Mouse (Mus musculus): Measurements from ENCODE around the gene Ntng2. TPM values are rescaled to one million over a fixed set of nuclear protein-coding genes. Genes with fewer than 3 reads are reported as not detected.

The Ntng2 gene
- polyA plus RNA-seq, 1 experiment from 2014 or later = not detected

GRCm38 (mm10) chr2:29234002-29234401 lies 18.8 kb downstream of the Ntng2 start:
- Histone ChIP-seq H3K27me3 (replicated peaks) (peaks cover 26% of the 10 kb centered on the region; the same call in 1 of the 2 replicates), H3K4me3 (no peak overlapping the region), H3K27ac (no peak overlapping the region), H3K9me3 (replicated peaks) (no peaks in the 10 kb centered on the region), H3K9ac (no peak overlapping the region), H3K36me3 (no peaks in the 10 kb centered on the region), H3K4me1 (no peaks in the 10 kb centered on the region), H3K4me2 (no peak overlapping the region)
- no peak for ATAC-seq
- WGBS (ENCODE audit: insufficient replicate concordance) = 56% methylated on average over 4 of the region's 4 CpGs

GRCm38 (mm10) chr2:29230191-29230835 lies 22.5 kb downstream of the Ntng2 start:
- 51% methylated on average over 9 of the region's 9 CpGs for WGBS (ENCODE audit: insufficient replicate concordance)
- Histone ChIP-seq H3K36me3 (no peaks in the 10 kb centered on the region), H3K27me3 (replicated peaks) (0 out of 2 replicates have a peak, but pooled peaks cover 10% of the 10 kb centered on the region), H3K9me3 (replicated peaks) (no peaks in the 10 kb centered on the region), H3K4me2 (no peak overlapping the region), H3K27ac (no peak overlapping the region), H3K9ac (no peak overlapping the region), H3K4me3 (no peak overlapping the region), H3K4me1 (no peaks in the 10 kb centered on the region)
- ATAC-seq = no peak

- WGBS (ENCODE audit: insufficient replicate concordance) = 56% methylated on average over 4 of the region's 4 CpGs
- no peaks in the 10 kb centered on the region for H3K4me1 ChIP-seq
- no peaks in the 10 kb centered on the region for H3K9me3 ChIP-seq (replicated peaks)
- H3K27me3 ChIP-seq (replicated peaks) = 0 out of 2 replicates have a peak, but pooled peaks cover 10% of the 10 kb centered on the region
- no peak for ATAC-seq
- H3K27ac ChIP-seq = no peak overlapping the region
- H3K9ac ChIP-seq = no peak overlapping the region
- H3K4me3 ChIP-seq = no peak overlapping the region
- H3K4me2 ChIP-seq = no peak overlapping the region
- no peaks in the 10 kb centered on the region for H3K36me3 ChIP-seq
Measured at GRCm38 (mm10) chr2:29226671-29227070, 26.1 kb downstream of the Ntng2 start.

GRCm38 (mm10) chr2:29223591-29224262 lies 29.1 kb downstream of the Ntng2 start:
- 42% methylated on average over 7 of the region's 7 CpGs for WGBS (ENCODE audit: insufficient replicate concordance)
- H3K4me2 ChIP-seq = no peak overlapping the region
- no peak for ATAC-seq
- H3K4me3 ChIP-seq = no peak overlapping the region
- no peaks in the 10 kb centered on the region for H3K4me1 ChIP-seq
- no peak overlapping the region for H3K27ac ChIP-seq
- H3K9me3 ChIP-seq (replicated peaks) = no peaks in the 10 kb centered on the region
- 0 out of 2 replicates have a peak, but pooled peaks cover 4% of the 10 kb centered on the region for H3K27me3 ChIP-seq (replicated peaks)
- no peak overlapping the region for H3K9ac ChIP-seq
- no peaks in the 10 kb centered on the region for H3K36me3 ChIP-seq

- no peak overlapping the region for H3K9ac ChIP-seq
- H3K4me2 ChIP-seq = no peak overlapping the region
- WGBS (ENCODE audit: insufficient replicate concordance) = 2% methylated on average over 4 of the region's 4 CpGs
- no peaks in the 10 kb centered on the region for H3K9me3 ChIP-seq (replicated peaks)
- H3K27me3 ChIP-seq (replicated peaks) = 0 out of 2 replicates have a peak, but pooled peaks cover 9% of the 10 kb centered on the region
- H3K36me3 ChIP-seq = no peaks in the 10 kb centered on the region
- H3K4me1 ChIP-seq = no peaks in the 10 kb centered on the region
- no peak overlapping the region for H3K4me3 ChIP-seq
- no peak overlapping the region for H3K27ac ChIP-seq
- no peak for ATAC-seq
Measured at GRCm38 (mm10) chr2:29222302-29222701, 30.5 kb downstream of the Ntng2 start.

GRCm38 (mm10) chr2:29218831-29219230 lies 34.0 kb downstream of the Ntng2 start:
- H3K4me3 ChIP-seq = no peak overlapping the region
- 0 out of 2 replicates have a peak, but pooled peaks cover 5% of the 10 kb centered on the region for H3K27me3 ChIP-seq (replicated peaks)
- 75% methylated on average over 5 of the region's 5 CpGs for WGBS (ENCODE audit: insufficient replicate concordance)
- H3K36me3 ChIP-seq = no peaks in the 10 kb centered on the region
- no peak overlapping the region for H3K9ac ChIP-seq
- ATAC-seq = no peak
- H3K4me2 ChIP-seq = no peak overlapping the region
- no peaks in the 10 kb centered on the region for H3K4me1 ChIP-seq
- H3K9me3 ChIP-seq (replicated peaks) = no peaks in the 10 kb centered on the region
- H3K27ac ChIP-seq = no peak overlapping the region

GRCm38 (mm10) chr2:29217897-29218296 lies 34.9 kb downstream of the Ntng2 start:
- Histone ChIP-seq H3K4me1 (no peaks in the 10 kb centered on the region), H3K9me3 (replicated peaks) (no peaks in the 10 kb centered on the region), H3K4me3 (no peak overlapping the region), H3K4me2 (no peak overlapping the region), H3K27ac (no peak overlapping the region), H3K27me3 (replicated peaks) (0 out of 2 replicates have a peak, but pooled peaks cover 5% of the 10 kb centered on the region), H3K36me3 (no peaks in the 10 kb centered on the region), H3K9ac (no peak overlapping the region)
- 63% methylated on average over 10 of the region's 10 CpGs for WGBS (ENCODE audit: insufficient replicate concordance)
- no peak for ATAC-seq

- 77% methylated on average over 5 of the region's 5 CpGs for WGBS (ENCODE audit: insufficient replicate concordance)
- ATAC-seq = no peak
- Histone ChIP-seq H3K27ac (no peak overlapping the region), H3K36me3 (no peaks in the 10 kb centered on the region), H3K27me3 (replicated peaks) (0 out of 2 replicates have a peak, but pooled peaks cover 8% of the 10 kb centered on the region), H3K4me1 (no peaks in the 10 kb centered on the region), H3K9me3 (replicated peaks) (no peaks in the 10 kb centered on the region), H3K4me3 (no peak overlapping the region), H3K9ac (no peak overlapping the region), H3K4me2 (no peak overlapping the region)
Measured at GRCm38 (mm10) chr2:29217042-29217441, 35.8 kb downstream of the Ntng2 start.

- Histone ChIP-seq H3K4me3 (no peak overlapping the region), H3K36me3 (no peaks in the 10 kb centered on the region), H3K4me2 (no peak overlapping the region), H3K9ac (no peak overlapping the region), H3K4me1 (no peaks in the 10 kb centered on the region), H3K27ac (no peak overlapping the region), H3K27me3 (replicated peaks) (0 out of 2 replicates have a peak, but pooled peaks cover 10% of the 10 kb centered on the region), H3K9me3 (replicated peaks) (no peaks in the 10 kb centered on the region)
- ATAC-seq = no peak
- WGBS (ENCODE audit: insufficient replicate concordance) = 43% methylated on average over 8 of the region's 8 CpGs
Measured at GRCm38 (mm10) chr2:29216286-29217012, 36.4 kb downstream of the Ntng2 start.

- no peak for ATAC-seq
- H3K9ac ChIP-seq = no peak overlapping the region
- no peak overlapping the region for H3K4me3 ChIP-seq
- H3K4me2 ChIP-seq = no peak overlapping the region
- peaks cover 25% of the 10 kb centered on the region for H3K27me3 ChIP-seq (replicated peaks)
- WGBS (ENCODE audit: insufficient replicate concordance) = 39% methylated on average over 8 of the region's 8 CpGs
- H3K36me3 ChIP-seq = no peaks in the 10 kb centered on the region
- no peaks in the 10 kb centered on the region for H3K4me1 ChIP-seq
- H3K27ac ChIP-seq = no peak overlapping the region
- no peaks in the 10 kb centered on the region for H3K9me3 ChIP-seq (replicated peaks)
Measured at GRCm38 (mm10) chr2:29206156-29206555, 46.6 kb downstream of the Ntng2 start.

- Histone ChIP-seq H3K9me3 (replicated peaks) (no peaks in the 10 kb centered on the region), H3K4me1 (no peaks in the 10 kb centered on the region), H3K9ac (no peak overlapping the region), H3K4me3 (no peak overlapping the region), H3K4me2 (no peak overlapping the region), H3K27me3 (replicated peaks) (peaks cover 55% of the 10 kb centered on the region), H3K27ac (no peak overlapping the region), H3K36me3 (no peaks in the 10 kb centered on the region)
- 55% methylated on average over 11 of the region's 11 CpGs for WGBS (ENCODE audit: insufficient replicate concordance)
- ATAC-seq = no peak
Measured at GRCm38 (mm10) chr2:29201223-29201955, 51.4 kb downstream of the Ntng2 start.

All from liver, embryonic 12.5 days (tissue).